Mouse (Mus musculus) limb, embryonic 12.5 days (tissue): Measurements from ENCODE around the gene Pygm. TPM values are rescaled to one million over a fixed set of nuclear protein-coding genes. Genes with fewer than 3 reads are reported as not detected.

Experiments used
- ATAC-seq: fragments of 200-750 bp; cut with Nextera tagmentation; 2 replicates; pipeline ENCODE4 v1.8.0; 2017; ENCODE audit warnings: low read depth, moderate TSS enrichment; ENCODE audit not compliant: insufficient number of reproducible peaks, insufficient read depth, low FRiP score, low TSS enrichment
- H3K27ac ChIP-seq: fragments of 300-500 bp; sonication (generic); 2 replicates; pipeline ENCODE4 v1.5.1; 2016; ENCODE audit warnings: mild to moderate bottlenecking, moderate library complexity
- H3K27me3 ChIP-seq: fragments of 300-500 bp; sonication (generic); 2 replicates; pipeline ENCODE4 v1.6.1; 2016; ENCODE audit warnings: mild to moderate bottlenecking, moderate library complexity
- H3K36me3 ChIP-seq: fragments of 300-500 bp; sonication (generic); 2 replicates; pipeline ENCODE4 v1.6.1; 2016; ENCODE audit warnings: mild to moderate bottlenecking, moderate library complexity
- H3K4me1 ChIP-seq: fragments of 300-500 bp; sonication (generic); replicated peaks from 2 replicates; pipeline ENCODE4 v1.6.1; 2016
- H3K4me2 ChIP-seq: fragments of 300-500 bp; sonication (generic); 2 replicates; pipeline ENCODE4 v1.6.1; 2016; ENCODE audit warnings: mild to moderate bottlenecking, moderate library complexity
- H3K4me3 ChIP-seq: fragments of 300-500 bp; sonication (generic); replicated peaks from 2 replicates; pipeline ENCODE4 v1.5.1; 2016; ENCODE audit warnings: mild to moderate bottlenecking
- H3K9ac ChIP-seq: fragments of 300-500 bp; sonication (generic); replicated peaks from 2 replicates; pipeline ENCODE4 v1.6.1; 2016; ENCODE audit warnings: mild to moderate bottlenecking, moderate library complexity
- H3K9me3 ChIP-seq: fragments of 300-500 bp; sonication (generic); 2 replicates; pipeline ENCODE4 v1.6.1; 2016; ENCODE audit warnings: mild to moderate bottlenecking, moderate library complexity
- WGBS: fragments of 180-500 bp; shearing (Covaris S2); methylation state at CpG from one replicate; pipeline ENCODE4 v1.1.7; 2016; 5-methylcytosine and 5-hydroxymethylcytosine counted together
- polyA plus RNA-seq: library from polyadenylated mRNA; unstranded; fragments of >200 nt; fragmentation: Nextera tagmentation; extraction: Ambion mirVana; gene quantifications from 2 replicates; pipeline ENCODE4 v1.2.1, GENCODE M21; 2016

The Pygm gene
- polyA plus RNA-seq, 1 experiment from 2014 or later = 6.3 TPM

GRCm38 (mm10) chr19:6415454-6415853 lies 31.3 kb downstream of the Pygm start:
- no peak for ATAC-seq
- Histone ChIP-seq H3K4me3 (no peak overlapping the region), H3K36me3 (no peaks in the 10 kb centered on the region), H3K9ac (no peak overlapping the region), H3K9me3 (no peaks in the 10 kb centered on the region), H3K4me2 (no peak overlapping the region), H3K27ac (no peak overlapping the region), H3K4me1 (peaks cover 42% of the 10 kb centered on the region), H3K27me3 (peaks cover 75% of the 10 kb centered on the region)
- 36% methylated on average over 6 of the region's 6 CpGs for WGBS

- no peak for ATAC-seq
- peaks cover 83% of the 10 kb centered on the region for H3K27me3 ChIP-seq
- H3K36me3 ChIP-seq = no peaks in the 10 kb centered on the region
- H3K27ac ChIP-seq = no peak overlapping the region
- 7% methylated on average over 9 of the region's 9 CpGs for WGBS
- H3K9me3 ChIP-seq = no peaks in the 10 kb centered on the region
- no peak overlapping the region for H3K4me3 ChIP-seq
- no peak overlapping the region for H3K9ac ChIP-seq
- peaks cover 42% of the 10 kb centered on the region for H3K4me1 ChIP-seq
- H3K4me2 ChIP-seq = peak overlapping the region; percentile 8; the same call in 1 of the 2 replicates
Observed at GRCm38 (mm10) chr19:6416124-6416770, 32.0 kb downstream of the Pygm start.

- 66% methylated on average over 12 of the region's 12 CpGs for WGBS
- Histone ChIP-seq H3K9ac (no peak overlapping the region), H3K27ac (no peak overlapping the region), H3K27me3 (peaks cover 92% of the 10 kb centered on the region), H3K4me2 (no peak overlapping the region), H3K4me3 (no peak overlapping the region), H3K9me3 (no peaks in the 10 kb centered on the region), H3K36me3 (no peaks in the 10 kb centered on the region), H3K4me1 (peaks cover 43% of the 10 kb centered on the region)
- ATAC-seq = no peak
Observed at GRCm38 (mm10) chr19:6416894-6417761, 32.9 kb downstream of the Pygm start.

GRCm38 (mm10) chr19:6418233-6418879 lies 34.2 kb downstream of the Pygm start, which contains the start of gene Nrxn2:
TSS of gene Nrxn2 (plus strand) at chr19:6418731.
- Histone ChIP-seq H3K27ac (no peak within 1 kb of the TSS), H3K9me3 (no peaks in the 10 kb centered on the region), H3K4me3 (peak within 1 kb of the TSS; percentile 57), H3K9ac (peak within 1 kb of the TSS; percentile 55), H3K36me3 (no peaks in the 10 kb centered on the region), H3K4me1 (peaks cover 39% of the 10 kb centered on the region), H3K4me2 (peak within 1 kb of the TSS; percentile 94), H3K27me3 (peaks cover 95% of the 10 kb centered on the region)
- under 1% methylated on average over 46 of the region's 46 CpGs for WGBS
- ATAC-seq = peak; percentile 88

- peaks cover 96% of the 10 kb centered on the region for H3K27me3 ChIP-seq
- H3K36me3 ChIP-seq = no peaks in the 10 kb centered on the region
- no peaks in the 10 kb centered on the region for H3K9me3 ChIP-seq
- ATAC-seq = no peak
- WGBS = 12% methylated on average over 21 of the region's 23 CpGs
- peak overlapping the region; percentile 55; the same call in 1 of the 2 replicates for H3K9ac ChIP-seq
- no peak overlapping the region for H3K27ac ChIP-seq
- peak overlapping the region; percentile 57 for H3K4me3 ChIP-seq
- H3K4me1 ChIP-seq = peaks cover 39% of the 10 kb centered on the region
- H3K4me2 ChIP-seq = peak overlapping the region; percentile 94
Observed at GRCm38 (mm10) chr19:6418984-6419692, 34.9 kb downstream of the Pygm start.

GRCm38 (mm10) chr19:6419805-6420310 lies 35.7 kb downstream of the Pygm start:
- H3K4me1 ChIP-seq = peaks cover 39% of the 10 kb centered on the region
- no peak overlapping the region for H3K4me3 ChIP-seq

GRCm38 (mm10) chr19:6420481-6421210 lies 36.4 kb downstream of the Pygm start:
- Histone ChIP-seq H3K27me3 (peaks cover 99% of the 10 kb centered on the region), H3K4me2 (no peak overlapping the region), H3K9ac (no peak overlapping the region), H3K4me1 (peaks cover 32% of the 10 kb centered on the region), H3K27ac (no peak overlapping the region), H3K9me3 (no peaks in the 10 kb centered on the region), H3K36me3 (no peaks in the 10 kb centered on the region), H3K4me3 (no peak overlapping the region)
- no peak for ATAC-seq
- 61% methylated on average over 19 of the region's 19 CpGs for WGBS

More at GRCm38 (mm10) chr19:6419805-6420310, 35.7 kb downstream of the Pygm start:
- no peak overlapping the region for H3K27ac ChIP-seq
- H3K9me3 ChIP-seq = no peaks in the 10 kb centered on the region
- ATAC-seq = no peak
- peaks cover 99% of the 10 kb centered on the region for H3K27me3 ChIP-seq
- no peaks in the 10 kb centered on the region for H3K36me3 ChIP-seq
- no peak overlapping the region for H3K9ac ChIP-seq
- 51% methylated on average over 9 of the region's 9 CpGs for WGBS
- H3K4me2 ChIP-seq = no peak overlapping the region

- no peak overlapping the region for H3K4me2 ChIP-seq
- no peaks in the 10 kb centered on the region for H3K9me3 ChIP-seq
- H3K9ac ChIP-seq = no peak overlapping the region
- 75% methylated on average over 9 of the region's 9 CpGs for WGBS
- peaks cover 99% of the 10 kb centered on the region for H3K27me3 ChIP-seq
- H3K4me3 ChIP-seq = no peak overlapping the region
- ATAC-seq = no peak
- peaks cover 27% of the 10 kb centered on the region for H3K4me1 ChIP-seq
- H3K27ac ChIP-seq = no peak overlapping the region
- H3K36me3 ChIP-seq = no peaks in the 10 kb centered on the region
Observed at GRCm38 (mm10) chr19:6421211-6421590, 37.0 kb downstream of the Pygm start.

GRCm38 (mm10) chr19:6422014-6422413 lies 37.8 kb downstream of the Pygm start:
- Histone ChIP-seq H3K36me3 (no peaks in the 10 kb centered on the region), H3K27ac (no peak overlapping the region), H3K4me1 (peaks cover 19% of the 10 kb centered on the region), H3K4me3 (no peak overlapping the region), H3K27me3 (peaks cover 99% of the 10 kb centered on the region), H3K4me2 (no peak overlapping the region), H3K9me3 (no peaks in the 10 kb centered on the region), H3K9ac (no peak overlapping the region)
- 74% methylated on average over 7 of the region's 7 CpGs for WGBS
- no peak for ATAC-seq

GRCm38 (mm10) chr19:6423241-6423640 lies 39.0 kb downstream of the Pygm start:
- no peak overlapping the region for H3K4me2 ChIP-seq
- no peak overlapping the region for H3K9ac ChIP-seq
- no peak overlapping the region for H3K27ac ChIP-seq
- no peaks in the 10 kb centered on the region for H3K9me3 ChIP-seq
- H3K4me1 ChIP-seq = peaks cover 17% of the 10 kb centered on the region
- no peak for ATAC-seq
- H3K36me3 ChIP-seq = no peaks in the 10 kb centered on the region
- H3K4me3 ChIP-seq = no peak overlapping the region
- WGBS = 83% methylated on average over 16 of the region's 16 CpGs
- peaks cover 99% of the 10 kb centered on the region for H3K27me3 ChIP-seq
